Mouse (Mus musculus): ENCODE results near the gene Abl1. TPM values are rescaled to one million over a fixed set of nuclear protein-coding genes. Genes with fewer than 3 reads are reported as not detected.
A peak's percentile ranks its signal among the peaks of the same experiment; 100 is the strongest.

Abl1 gene
- total and polyA plus RNA-seq, 3 experiments = 27.5 to 31.8 (median 29.4) TPM

- Histone ChIP-seq H3K4me1 (ENCODE audit: control insufficient read depth, insufficient read depth, low read length) (peaks cover 4% of the 10 kb centered on the region), H3K9ac (ENCODE audit: low read depth, low read length) (no peak overlapping the region), H3K79me2 (replicated peaks; ENCODE audit: control insufficient read depth, insufficient read depth, low read length) (peaks cover 2% of the 10 kb centered on the region; the same call in 1 of the 2 replicates), H3K27ac (no peak overlapping the region), H3K36me3 (ENCODE audit: control insufficient read depth, insufficient read depth, low read length) (no peaks in the 10 kb centered on the region), H3K27me3 (ENCODE audit: control insufficient read depth, insufficient read depth, low read length) (no peaks in the 10 kb centered on the region), H3K4me3 (no peak overlapping the region)
- no peak for TF ChIP-seq POLR2A (IDR thresholded peaks at IDR 0.05; ENCODE audit: insufficient read depth, low read depth, low read length)
- no peak for TF ChIP-seq EP300 (IDR thresholded peaks at IDR 0.05; ENCODE audit: insufficient read depth, low read depth, low read length)
- no peak for TF ChIP-seq CTCF (IDR thresholded peaks at IDR 0.05)
- intact Hi-C loops (cut with DNase I) = no loop called here
- no peak for DNase-seq
- 98% methylated on average over 4 of the region's 4 CpGs for WGBS
Measured at GRCm38 (mm10) chr2:31714780-31715179, 26.6 kb downstream of the Abl1 start.

DNA sequence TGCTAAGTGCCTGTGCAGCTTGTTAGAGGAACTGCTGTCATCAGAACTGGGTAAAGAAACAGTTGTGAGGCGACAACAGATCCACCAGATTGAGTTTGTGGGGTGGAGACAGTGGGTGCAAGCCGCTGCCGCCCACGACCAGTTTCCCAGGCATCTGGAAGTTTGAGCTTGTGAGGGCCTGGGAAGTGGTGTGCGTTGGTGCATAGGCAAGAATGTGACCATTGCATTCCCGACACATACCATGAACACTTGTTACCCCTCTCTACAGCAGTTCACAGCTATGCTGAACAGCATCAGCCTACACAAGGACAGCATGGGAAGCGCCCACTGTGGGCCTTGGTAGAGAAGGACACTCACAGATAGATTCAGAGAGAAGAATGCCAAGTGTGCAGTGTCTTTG, 27.8 kb downstream of the Abl1 start:
- Histone ChIP-seq H3K9ac (ENCODE audit: low read depth, low read length) (no peak overlapping the region), H3K27me3 (ENCODE audit: control insufficient read depth, insufficient read depth, low read length) (no peaks in the 10 kb centered on the region), H3K36me3 (ENCODE audit: control insufficient read depth, insufficient read depth, low read length) (no peaks in the 10 kb centered on the region), H3K27ac (no peak overlapping the region), H3K4me3 (no peak overlapping the region), H3K79me2 (replicated peaks; ENCODE audit: control insufficient read depth, insufficient read depth, low read length) (no peaks in the 10 kb centered on the region; the same call in 1 of the 2 replicates), H3K4me1 (ENCODE audit: control insufficient read depth, insufficient read depth, low read length) (peaks cover 4% of the 10 kb centered on the region)
- no peak for DNase-seq
- TF ChIP-seq EP300 (IDR thresholded peaks at IDR 0.05; ENCODE audit: insufficient read depth, low read depth, low read length) = no peak
- no peak for TF ChIP-seq POLR2A (IDR thresholded peaks at IDR 0.05; ENCODE audit: insufficient read depth, low read depth, low read length)
- TF ChIP-seq CTCF (IDR thresholded peaks at IDR 0.05) = no peak
- WGBS = 72% methylated on average over 7 of the region's 7 CpGs
- intact Hi-C loops (cut with DNase I) = no loop called here

DNA sequence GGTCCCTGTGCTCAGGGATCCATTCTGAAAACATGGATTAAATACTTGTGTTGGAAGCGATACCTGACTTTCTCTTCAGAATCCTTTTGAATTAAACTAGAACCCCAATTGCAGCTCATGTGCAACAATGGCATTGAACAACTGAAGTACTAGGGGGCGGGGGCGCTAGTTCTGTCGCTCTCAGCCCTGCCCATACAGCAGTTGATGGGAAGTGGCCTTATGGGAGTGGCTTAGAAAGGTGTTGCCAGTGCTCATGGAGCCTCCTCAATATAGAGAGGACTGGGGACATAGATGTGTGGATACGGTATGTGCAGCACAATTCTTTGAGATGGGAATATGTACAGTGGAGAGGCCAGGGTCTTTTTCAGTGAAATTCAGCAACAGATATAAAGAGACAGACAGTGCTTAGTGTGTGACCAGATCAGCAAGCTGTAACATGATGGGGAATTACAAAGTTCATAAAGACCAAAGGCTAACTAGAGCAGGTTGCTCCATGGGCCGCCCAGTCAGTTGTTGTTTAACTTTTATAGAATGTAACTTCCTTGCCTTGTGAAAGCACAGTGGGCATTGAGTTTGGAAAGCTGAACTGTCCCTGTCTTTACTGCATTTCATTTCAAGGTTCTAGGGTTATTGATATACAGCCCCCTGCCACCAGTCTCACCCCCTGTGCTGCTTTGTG, 31.2 kb downstream of the Abl1 start:
- no peaks in the 10 kb centered on the region for H3K27me3 ChIP-seq (ENCODE audit: control insufficient read depth, insufficient read depth, low read length)
- TF ChIP-seq POLR2A (IDR thresholded peaks at IDR 0.05; ENCODE audit: insufficient read depth, low read depth, low read length) (no peak), EP300 (IDR thresholded peaks at IDR 0.05; ENCODE audit: insufficient read depth, low read depth, low read length) (no peak), CTCF (IDR thresholded peaks at IDR 0.05) (no peak)
- H3K79me2 ChIP-seq (replicated peaks; ENCODE audit: control insufficient read depth, insufficient read depth, low read length) = no peaks in the 10 kb centered on the region; the same call in 1 of the 2 replicates
- no peaks in the 10 kb centered on the region for H3K4me1 ChIP-seq (ENCODE audit: control insufficient read depth, insufficient read depth, low read length)
- no peaks in the 10 kb centered on the region for H3K36me3 ChIP-seq (ENCODE audit: control insufficient read depth, insufficient read depth, low read length)
- no peak for DNase-seq
- H3K4me3 ChIP-seq = no peak overlapping the region
- H3K27ac ChIP-seq = no peak overlapping the region
- H3K9ac ChIP-seq (ENCODE audit: low read depth, low read length) = no peak overlapping the region
- intact Hi-C loops (cut with DNase I) = no loop called here
- WGBS = 90% methylated on average over 6 of the region's 6 CpGs

DNA sequence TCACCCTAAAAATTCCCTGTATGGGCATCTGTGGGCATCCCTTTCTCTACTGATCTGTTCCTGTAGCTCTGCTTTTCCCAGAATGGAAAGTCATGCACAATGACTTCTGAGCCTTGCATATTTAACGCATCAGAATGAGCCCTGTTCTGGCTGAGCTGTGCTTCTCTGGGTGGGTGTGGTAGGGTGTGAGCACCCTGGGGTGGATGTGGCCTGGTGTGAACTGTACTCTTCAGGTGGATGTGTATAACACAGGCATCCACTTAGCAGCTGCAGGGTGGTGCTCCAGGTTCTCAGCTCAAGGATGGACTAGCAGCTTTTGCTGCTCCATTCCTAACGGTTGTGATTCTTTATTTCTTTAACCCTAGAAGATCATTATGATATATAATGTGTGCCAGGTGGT, 31.8 kb downstream of the Abl1 start:
- no peak for TF ChIP-seq POLR2A (IDR thresholded peaks at IDR 0.05; ENCODE audit: insufficient read depth, low read depth, low read length)
- TF ChIP-seq CTCF (IDR thresholded peaks at IDR 0.05) = no peak
- TF ChIP-seq EP300 (IDR thresholded peaks at IDR 0.05; ENCODE audit: insufficient read depth, low read depth, low read length) = no peak
- intact Hi-C loops (cut with DNase I) = loop anchor here (5.0 kb wide), 1 partner anchor 62 kb away; no protein-coding TSS in a partner anchor
- Histone ChIP-seq H3K4me3 (no peak overlapping the region), H3K36me3 (ENCODE audit: control insufficient read depth, insufficient read depth, low read length) (no peaks in the 10 kb centered on the region), H3K4me1 (ENCODE audit: control insufficient read depth, insufficient read depth, low read length) (no peaks in the 10 kb centered on the region), H3K27me3 (ENCODE audit: control insufficient read depth, insufficient read depth, low read length) (no peaks in the 10 kb centered on the region), H3K27ac (no peak overlapping the region), H3K9ac (ENCODE audit: low read depth, low read length) (no peak overlapping the region), H3K79me2 (replicated peaks; ENCODE audit: control insufficient read depth, insufficient read depth, low read length) (no peaks in the 10 kb centered on the region; the same call in 1 of the 2 replicates)
- 69% methylated on average over 2 of the region's 2 CpGs for WGBS
- DNase-seq = no peak

- Histone ChIP-seq H3K36me3 (ENCODE audit: control insufficient read depth, insufficient read depth, low read length) (no peaks in the 10 kb centered on the region), H3K4me1 (ENCODE audit: control insufficient read depth, insufficient read depth, low read length) (no peaks in the 10 kb centered on the region), H3K9ac (ENCODE audit: low read depth, low read length) (no peak overlapping the region), H3K79me2 (replicated peaks; ENCODE audit: control insufficient read depth, insufficient read depth, low read length) (peaks cover 1% of the 10 kb centered on the region; the same call in 1 of the 2 replicates), H3K27ac (no peak overlapping the region), H3K27me3 (ENCODE audit: control insufficient read depth, insufficient read depth, low read length) (no peaks in the 10 kb centered on the region), H3K4me3 (no peak overlapping the region)
- peak; percentile 68 for TF ChIP-seq CTCF (IDR thresholded peaks at IDR 0.05)
- no peak for TF ChIP-seq POLR2A (IDR thresholded peaks at IDR 0.05; ENCODE audit: insufficient read depth, low read depth, low read length)
- no peak for TF ChIP-seq EP300 (IDR thresholded peaks at IDR 0.05; ENCODE audit: insufficient read depth, low read depth, low read length)
- intact Hi-C loops (cut with DNase I) = loop anchor here (5.0 kb wide), 1 partner anchor 62 kb away; no protein-coding TSS in a partner anchor
- DNase-seq = no peak
- 63% methylated on average over 4 of the region's 4 CpGs for WGBS
Measured at GRCm38 (mm10) chr2:31720783-31721182, 32.6 kb downstream of the Abl1 start.
